Mouse (Mus musculus): ENCODE results near the gene Ssbp3. TPM values are rescaled to one million over a fixed set of nuclear protein-coding genes. Genes with fewer than 3 reads are reported as not detected.

The Ssbp3 gene
- polyA plus RNA-seq, 1 experiment from 2014 or later, result 138 TPM

DNA sequence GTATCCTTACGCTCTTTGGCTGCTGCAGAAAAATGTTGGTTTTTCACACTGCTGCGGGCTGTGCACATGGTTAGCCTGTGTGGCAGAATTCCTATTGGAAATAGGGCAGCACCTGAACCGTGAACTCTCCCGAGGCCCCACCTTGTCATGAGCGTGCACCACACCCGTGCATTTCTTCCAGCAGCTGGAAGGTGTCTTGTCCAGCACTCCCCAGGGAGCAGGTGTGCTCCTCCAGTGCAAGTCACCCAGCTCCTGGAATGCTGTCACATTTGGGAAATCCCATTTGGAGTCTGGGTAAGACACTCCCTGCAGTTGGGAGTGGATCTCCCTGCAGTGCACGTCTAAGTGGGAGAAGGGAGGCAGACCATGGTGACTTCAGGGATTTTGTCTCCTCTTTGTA lies 38.0 kb downstream of the Ssbp3 start:
- H3K36me3 ChIP-seq (replicated peaks; ENCODE audit: control insufficient read depth, insufficient read depth, low read depth, low read length), result peaks cover 2% of the 10 kb centered on the region; the same call in 1 of the 2 replicates
- H3K4me1 ChIP-seq (ENCODE audit: control insufficient read depth, insufficient read depth, low read length), result peaks cover 6% of the 10 kb centered on the region
- ATAC-seq (replicated peaks; ENCODE audit: insufficient number of reproducible peaks, low FRiP score, low TSS enrichment, low read depth), result no peak
- 72% methylated on average over 7 of the region's 7 CpGs for WGBS
- no peak overlapping the region for H3K4me2 ChIP-seq (ENCODE audit: low read depth, low read length)
- H3K4me3 ChIP-seq (ENCODE audit: low read depth, low read length), result no peak overlapping the region
- H3K9ac ChIP-seq (replicated peaks; ENCODE audit: low read length), result no peak overlapping the region
- no peak overlapping the region for H3K27ac ChIP-seq (replicated peaks; ENCODE audit: low read depth, low read length)
- H3K27me3 ChIP-seq (ENCODE audit: control insufficient read depth, insufficient read depth, low read length), result no peaks in the 10 kb centered on the region
- no peak for DNase-seq (ENCODE audit: low spot score)
- no peaks in the 10 kb centered on the region for H3K9me3 ChIP-seq (replicated peaks; ENCODE audit: control insufficient read depth, low read length)

DNA sequence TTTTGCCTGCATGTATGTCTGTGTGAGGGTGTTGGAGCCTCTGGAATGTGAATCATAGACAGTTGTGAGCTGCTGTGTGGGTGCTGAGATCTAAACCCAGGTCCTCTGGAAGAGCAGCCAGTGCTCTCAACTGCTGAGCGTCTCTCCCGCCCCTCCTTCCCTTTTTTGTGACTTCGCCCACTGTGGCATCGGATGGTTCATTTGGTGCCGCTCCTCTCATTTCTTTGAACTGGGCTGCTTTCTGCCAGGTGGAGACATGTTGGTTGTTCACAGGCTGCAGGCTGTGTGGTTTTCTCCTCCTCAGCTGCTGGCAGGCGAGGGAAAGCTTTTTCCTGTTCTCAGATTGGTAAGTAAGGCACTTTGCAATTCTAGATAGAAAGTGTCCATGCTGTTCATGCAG lies 38.7 kb downstream of the Ssbp3 start:
- H3K4me2 ChIP-seq (ENCODE audit: low read depth, low read length), result no peak overlapping the region
- H3K36me3 ChIP-seq (replicated peaks; ENCODE audit: control insufficient read depth, insufficient read depth, low read depth, low read length), result peaks cover 2% of the 10 kb centered on the region; the same call in 1 of the 2 replicates
- H3K27ac ChIP-seq (replicated peaks; ENCODE audit: low read depth, low read length), result no peak overlapping the region
- no peak overlapping the region for H3K4me3 ChIP-seq (ENCODE audit: low read depth, low read length)
- WGBS, result 63% methylated on average over 6 of the region's 6 CpGs
- H3K4me1 ChIP-seq (ENCODE audit: control insufficient read depth, insufficient read depth, low read length), result peaks cover 6% of the 10 kb centered on the region
- H3K27me3 ChIP-seq (ENCODE audit: control insufficient read depth, insufficient read depth, low read length), result no peaks in the 10 kb centered on the region
- ATAC-seq (replicated peaks; ENCODE audit: insufficient number of reproducible peaks, low FRiP score, low TSS enrichment, low read depth), result no peak
- H3K9me3 ChIP-seq (replicated peaks; ENCODE audit: control insufficient read depth, low read length), result no peaks in the 10 kb centered on the region
- no peak overlapping the region for H3K9ac ChIP-seq (replicated peaks; ENCODE audit: low read length)
- no peak for DNase-seq (ENCODE audit: low spot score)

DNA sequence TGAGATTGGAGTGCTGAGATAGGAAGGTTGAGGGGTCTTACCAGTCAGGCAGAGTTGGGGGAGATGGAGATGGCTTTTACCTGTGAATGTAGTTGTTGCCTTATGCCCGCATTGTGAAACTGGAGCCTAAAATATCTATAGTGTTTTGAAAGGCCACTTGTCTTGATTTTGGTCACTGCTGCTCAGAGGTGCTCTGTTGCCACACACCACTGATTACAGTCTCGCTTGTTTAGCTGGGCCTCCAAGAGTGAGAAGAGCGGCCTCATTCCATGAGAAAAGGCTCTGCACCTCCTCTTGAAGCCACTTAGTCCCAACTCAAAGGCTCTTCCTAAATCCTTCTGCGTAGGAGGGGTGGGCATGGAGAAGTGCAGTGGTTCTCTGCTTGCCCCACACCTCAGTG lies 40.3 kb downstream of the Ssbp3 start:
- H3K4me3 ChIP-seq (ENCODE audit: low read depth, low read length), result no peak overlapping the region
- H3K9ac ChIP-seq (replicated peaks; ENCODE audit: low read length), result no peak overlapping the region
- ATAC-seq (replicated peaks; ENCODE audit: insufficient number of reproducible peaks, low FRiP score, low TSS enrichment, low read depth) (no peak), DNase-seq (ENCODE audit: low spot score) (no peak)
- H3K27me3 ChIP-seq (ENCODE audit: control insufficient read depth, insufficient read depth, low read length), result no peaks in the 10 kb centered on the region
- H3K36me3 ChIP-seq (replicated peaks; ENCODE audit: control insufficient read depth, insufficient read depth, low read depth, low read length), result no peaks in the 10 kb centered on the region; the same call in none of the 2 replicates
- H3K4me2 ChIP-seq (ENCODE audit: low read depth, low read length), result no peak overlapping the region
- peaks cover 11% of the 10 kb centered on the region for H3K4me1 ChIP-seq (ENCODE audit: control insufficient read depth, insufficient read depth, low read length)
- no peaks in the 10 kb centered on the region for H3K9me3 ChIP-seq (replicated peaks; ENCODE audit: control insufficient read depth, low read length)
- H3K27ac ChIP-seq (replicated peaks; ENCODE audit: low read depth, low read length), result no peak overlapping the region
- 71% methylated on average over 4 of the region's 4 CpGs for WGBS

DNA sequence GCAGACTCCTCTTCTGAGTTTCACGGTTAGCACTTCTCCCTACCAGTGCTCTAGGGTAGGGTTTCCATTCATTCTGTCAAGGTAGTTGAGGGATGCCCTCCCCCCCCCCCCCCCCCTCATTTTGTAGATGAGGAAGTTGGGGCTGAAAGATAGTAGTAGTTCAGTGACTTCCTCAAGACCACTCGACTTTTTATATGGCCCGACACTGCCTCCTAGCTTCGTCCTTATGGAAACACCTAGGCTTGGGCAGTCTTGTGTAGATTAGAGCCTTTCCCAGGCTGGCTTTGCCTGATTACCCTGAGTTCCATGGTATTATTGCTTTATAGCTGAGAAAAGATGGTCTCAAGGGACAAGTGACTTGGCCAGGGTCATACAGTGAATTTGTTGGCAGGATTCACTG lies 41.0 kb downstream of the Ssbp3 start:
- no peaks in the 10 kb centered on the region for H3K9me3 ChIP-seq (replicated peaks; ENCODE audit: control insufficient read depth, low read length)
- WGBS, result 57% methylated on average over 4 of the region's 4 CpGs
- ATAC-seq (replicated peaks; ENCODE audit: insufficient number of reproducible peaks, low FRiP score, low TSS enrichment, low read depth), result no peak
- no peak overlapping the region for H3K4me3 ChIP-seq (ENCODE audit: low read depth, low read length)
- no peak for DNase-seq (ENCODE audit: low spot score)
- peaks cover 15% of the 10 kb centered on the region for H3K4me1 ChIP-seq (ENCODE audit: control insufficient read depth, insufficient read depth, low read length)
- no peaks in the 10 kb centered on the region; the same call in none of the 2 replicates for H3K36me3 ChIP-seq (replicated peaks; ENCODE audit: control insufficient read depth, insufficient read depth, low read depth, low read length)
- H3K4me2 ChIP-seq (ENCODE audit: low read depth, low read length), result no peak overlapping the region
- H3K27ac ChIP-seq (replicated peaks; ENCODE audit: low read depth, low read length), result no peak overlapping the region
- H3K9ac ChIP-seq (replicated peaks; ENCODE audit: low read length), result no peak overlapping the region
- H3K27me3 ChIP-seq (ENCODE audit: control insufficient read depth, insufficient read depth, low read length), result no peaks in the 10 kb centered on the region

DNA sequence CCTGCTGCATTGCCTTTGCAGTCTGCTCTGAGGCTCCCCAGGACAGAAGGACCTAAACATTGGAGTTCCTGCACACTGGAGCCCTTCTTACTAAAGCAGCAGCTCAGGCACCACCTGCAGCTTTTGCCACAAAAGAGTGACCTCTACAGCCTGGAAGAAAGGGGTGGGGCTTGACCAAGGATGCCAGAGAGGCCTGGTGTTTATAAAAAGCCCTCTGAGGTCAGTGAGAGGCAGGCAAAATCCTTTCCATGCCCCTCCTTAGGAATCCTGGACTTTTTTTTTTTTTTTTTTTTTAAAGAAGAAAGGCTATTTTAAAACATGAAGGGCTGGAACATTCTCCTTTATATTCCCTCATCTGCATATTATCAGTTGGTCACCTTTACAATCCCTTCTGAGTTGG lies 42.7 kb downstream of the Ssbp3 start:
- no peaks in the 10 kb centered on the region; the same call in none of the 2 replicates for H3K36me3 ChIP-seq (replicated peaks; ENCODE audit: control insufficient read depth, insufficient read depth, low read depth, low read length)
- ATAC-seq (replicated peaks; ENCODE audit: insufficient number of reproducible peaks, low FRiP score, low TSS enrichment, low read depth), result no peak
- peaks cover 13% of the 10 kb centered on the region for H3K4me1 ChIP-seq (ENCODE audit: control insufficient read depth, insufficient read depth, low read length)

DNA sequence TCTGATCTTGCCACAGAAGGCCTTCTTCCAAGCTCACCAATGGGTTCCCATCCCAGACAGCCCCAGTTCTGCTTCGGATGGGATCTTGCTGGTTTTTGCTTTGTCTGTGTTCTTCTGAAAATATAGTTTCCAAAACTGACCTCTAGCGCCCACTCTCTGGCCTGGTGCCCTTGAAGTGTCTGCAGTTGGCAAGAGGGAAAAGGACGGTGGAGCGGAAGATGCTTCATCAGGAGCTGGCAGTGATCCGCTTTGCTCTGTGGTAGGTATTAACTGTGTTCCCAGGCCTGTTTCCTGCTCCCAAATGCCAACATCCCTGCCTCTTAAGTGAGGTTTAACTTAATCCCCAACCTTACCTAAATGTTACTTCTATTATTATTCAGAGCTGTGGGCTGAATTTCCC lies 43.3 kb downstream of the Ssbp3 start:
- WGBS, result 82% methylated on average over 5 of the region's 5 CpGs
- DNase-seq (ENCODE audit: low spot score) (no peak), ATAC-seq (replicated peaks; ENCODE audit: insufficient number of reproducible peaks, low FRiP score, low TSS enrichment, low read depth) (no peak)
- Histone ChIP-seq H3K27me3 (ENCODE audit: control insufficient read depth, insufficient read depth, low read length) (no peaks in the 10 kb centered on the region), H3K4me1 (ENCODE audit: control insufficient read depth, insufficient read depth, low read length) (peaks cover 13% of the 10 kb centered on the region), H3K9ac (replicated peaks; ENCODE audit: low read length) (no peak overlapping the region), H3K4me2 (ENCODE audit: low read depth, low read length) (no peak overlapping the region), H3K27ac (replicated peaks; ENCODE audit: low read depth, low read length) (no peak overlapping the region), H3K36me3 (replicated peaks; ENCODE audit: control insufficient read depth, insufficient read depth, low read depth, low read length) (no peaks in the 10 kb centered on the region; the same call in none of the 2 replicates), H3K4me3 (ENCODE audit: low read depth, low read length) (no peak overlapping the region), H3K9me3 (replicated peaks; ENCODE audit: control insufficient read depth, low read length) (no peaks in the 10 kb centered on the region)

More for the DNA sequence above, 42.7 kb downstream of the Ssbp3 start:
- no peak overlapping the region for H3K9ac ChIP-seq (replicated peaks; ENCODE audit: low read length)
- no peaks in the 10 kb centered on the region for H3K27me3 ChIP-seq (ENCODE audit: control insufficient read depth, insufficient read depth, low read length)
- DNase-seq (ENCODE audit: low spot score), result no peak
- H3K9me3 ChIP-seq (replicated peaks; ENCODE audit: control insufficient read depth, low read length), result no peaks in the 10 kb centered on the region
- H3K4me3 ChIP-seq (ENCODE audit: low read depth, low read length), result no peak overlapping the region
- H3K27ac ChIP-seq (replicated peaks; ENCODE audit: low read depth, low read length), result no peak overlapping the region
- H3K4me2 ChIP-seq (ENCODE audit: low read depth, low read length), result no peak overlapping the region

DNA sequence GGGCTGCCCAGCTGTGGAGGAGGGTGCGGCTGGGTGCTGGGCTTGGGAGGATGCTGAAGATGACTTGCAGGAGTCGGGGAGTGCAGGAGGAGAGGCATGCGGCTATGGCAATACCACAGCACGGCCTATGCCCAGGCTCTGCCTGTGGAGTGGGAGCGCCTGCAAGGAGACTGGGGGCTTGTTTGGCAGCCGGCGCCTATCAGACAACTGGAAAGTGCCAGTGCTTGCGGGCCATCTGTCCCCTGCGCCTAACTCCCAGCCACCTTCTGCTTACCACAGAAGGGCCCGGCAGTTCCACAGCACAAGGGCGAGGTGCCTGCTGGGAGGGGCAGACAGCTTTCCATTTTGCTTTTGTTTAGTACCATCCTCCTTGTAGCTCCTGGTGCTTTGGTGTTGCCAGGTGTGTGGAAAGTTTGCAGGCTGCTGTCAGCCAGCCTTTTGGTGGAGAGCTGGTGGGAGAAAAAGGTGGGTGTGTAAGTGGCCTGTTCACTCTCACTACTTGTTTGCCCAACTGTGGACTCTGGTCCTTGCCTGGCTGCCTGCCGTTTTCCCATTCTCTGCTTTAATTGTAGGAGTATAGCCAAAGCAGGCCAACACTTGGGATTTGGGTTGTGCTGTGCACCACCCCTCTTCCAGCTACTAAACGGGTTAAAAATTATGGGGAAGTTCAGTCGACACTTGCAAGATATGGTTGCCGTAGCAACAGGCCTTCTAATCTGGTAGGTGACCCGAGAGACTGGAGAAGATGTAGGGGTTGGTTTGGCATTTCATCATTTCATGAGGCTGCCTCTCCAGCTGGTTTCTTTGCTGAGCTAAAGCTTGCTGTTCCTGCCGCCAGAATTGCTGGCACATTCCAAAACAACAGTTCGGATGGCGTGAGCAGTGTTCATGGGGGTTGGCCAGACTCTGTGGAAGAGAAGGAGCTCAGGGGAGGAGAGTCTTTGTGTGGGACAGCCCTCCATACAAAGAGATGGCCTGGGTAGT lies 45.5 kb downstream of the Ssbp3 start:
- DNase-seq (ENCODE audit: low spot score), result no peak
- no peaks in the 10 kb centered on the region for H3K27me3 ChIP-seq (ENCODE audit: control insufficient read depth, insufficient read depth, low read length)
- ATAC-seq (replicated peaks; ENCODE audit: insufficient number of reproducible peaks, low FRiP score, low TSS enrichment, low read depth), result no peak
- no peak overlapping the region for H3K9ac ChIP-seq (replicated peaks; ENCODE audit: low read length)
- no peak overlapping the region for H3K4me2 ChIP-seq (ENCODE audit: low read depth, low read length)
- no peak overlapping the region for H3K27ac ChIP-seq (replicated peaks; ENCODE audit: low read depth, low read length)
- H3K36me3 ChIP-seq (replicated peaks; ENCODE audit: control insufficient read depth, insufficient read depth, low read depth, low read length), result no peaks in the 10 kb centered on the region; the same call in none of the 2 replicates
- H3K9me3 ChIP-seq (replicated peaks; ENCODE audit: control insufficient read depth, low read length), result no peaks in the 10 kb centered on the region
- WGBS, result 64% methylated on average over 19 of the region's 19 CpGs
- H3K4me1 ChIP-seq (ENCODE audit: control insufficient read depth, insufficient read depth, low read length), result peaks cover 8% of the 10 kb centered on the region
- no peak overlapping the region for H3K4me3 ChIP-seq (ENCODE audit: low read depth, low read length)

DNA sequence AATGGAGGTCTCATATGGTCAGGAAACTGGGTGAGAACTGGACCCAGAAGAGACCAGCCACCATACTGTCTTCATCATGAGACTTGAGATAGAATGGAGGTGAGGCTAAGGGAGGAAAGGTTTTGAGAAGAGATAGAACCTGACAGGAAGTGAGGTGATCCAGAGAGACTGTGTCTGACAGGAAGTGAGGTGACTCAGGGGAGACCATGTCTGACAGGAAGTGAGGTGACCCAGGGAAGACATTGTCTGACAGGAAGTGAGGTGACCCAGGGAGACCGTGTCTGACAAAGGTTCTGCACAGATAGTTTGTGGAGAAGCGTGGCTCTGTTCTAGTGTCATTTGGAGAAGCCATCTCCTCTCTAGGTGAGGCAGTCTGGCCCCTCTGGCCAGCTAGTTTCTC lies 47.6 kb downstream of the Ssbp3 start:
- Histone ChIP-seq H3K4me2 (ENCODE audit: low read depth, low read length) (no peak overlapping the region), H3K9me3 (replicated peaks; ENCODE audit: control insufficient read depth, low read length) (no peaks in the 10 kb centered on the region), H3K9ac (replicated peaks; ENCODE audit: low read length) (no peak overlapping the region), H3K4me3 (ENCODE audit: low read depth, low read length) (no peak overlapping the region), H3K36me3 (replicated peaks; ENCODE audit: control insufficient read depth, insufficient read depth, low read depth, low read length) (no peaks in the 10 kb centered on the region; the same call in none of the 2 replicates), H3K27ac (replicated peaks; ENCODE audit: low read depth, low read length) (no peak overlapping the region), H3K27me3 (ENCODE audit: control insufficient read depth, insufficient read depth, low read length) (no peaks in the 10 kb centered on the region), H3K4me1 (ENCODE audit: control insufficient read depth, insufficient read depth, low read length) (peaks cover 8% of the 10 kb centered on the region)
- WGBS, result 71% methylated on average over 2 of the region's 2 CpGs
- ATAC-seq (replicated peaks; ENCODE audit: insufficient number of reproducible peaks, low FRiP score, low TSS enrichment, low read depth) (no peak), DNase-seq (ENCODE audit: low spot score) (no peak)

Data from embryonic facial prominence, embryonic 11.5 days (tissue).